Mouse (Mus musculus) bone marrow macrophage, adult 2 months (primary cell): ENCODE results near the gene Gm27021.

Experiments used
- CTCF ChIP-seq: IDR thresholded peaks from 2 replicates; pipeline ENCODE4 v1.5.1; 2012; ENCODE audit warnings: low read depth, mild to moderate bottlenecking, low read length, moderate library complexity
- POLR2A ChIP-seq: IDR thresholded peaks from 2 replicates; pipeline ENCODE4 v1.6.1; 2012; ENCODE audit warnings: mild to moderate bottlenecking, low read depth, low read length, borderline replicate concordance

GRCm38 (mm10) chr8:120681113-120681512 lies 13.2 kb upstream of the Gm27021 start:
- no peak for TF ChIP-seq POLR2A
- no peak for TF ChIP-seq CTCF
